Mouse (Mus musculus) G1E (cell line): ENCODE data around the gene Grik4.

Source experiments
- CTCF ChIP-seq: IDR thresholded peaks from 2 replicates; pipeline ENCODE4 v1.5.1; 2012; ENCODE audit warnings: low read depth, low read length, inconsistent platforms, mixed read lengths
- GATA1 ChIP-seq: IDR thresholded peaks from 2 replicates; pipeline ENCODE4 v1.6.1; 2012; ENCODE audit warnings: borderline replicate concordance, low read length, inconsistent platforms, mixed read lengths
- POLR2AphosphoS5 ChIP-seq: IDR thresholded peaks from 2 replicates; pipeline ENCODE4 v1.6.1; 2012; ENCODE audit warnings: low read depth, low read length, inconsistent platforms; ENCODE audit not compliant: insufficient replicate concordance
- TAL1 ChIP-seq: conservative IDR thresholded peaks from 2 replicates; pipeline ENCODE4 v1.6.1; 2012; ENCODE audit warnings: low read depth, low read length, inconsistent platforms, mixed read lengths

DNA sequence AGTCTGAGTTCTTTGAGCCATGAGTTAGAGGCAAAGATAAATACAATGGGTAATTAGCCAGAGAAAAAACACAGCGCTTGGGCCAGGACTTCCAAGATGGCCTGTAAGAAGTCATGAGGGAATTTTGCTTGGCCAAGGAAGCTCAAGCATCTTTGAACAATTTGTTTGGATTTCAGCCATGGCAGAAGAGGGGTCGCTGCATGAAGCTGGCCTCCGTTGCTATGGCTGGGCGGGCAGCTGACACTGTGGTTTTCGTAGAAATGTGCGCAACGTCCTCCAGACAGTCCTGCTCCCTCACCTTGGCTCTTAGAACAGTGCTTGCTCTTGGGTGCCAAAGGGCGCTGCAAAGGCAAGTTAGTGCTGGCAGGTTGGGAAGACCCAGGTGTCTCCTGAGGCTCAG, 410.8 kb downstream of the Grik4 start:
- no peak for TF ChIP-seq GATA1
- no peak for TF ChIP-seq CTCF
- no peak for TF ChIP-seq TAL1
- no peak for TF ChIP-seq POLR2AphosphoS5
